Mouse (Mus musculus): ENCODE measurements at regions not wholly inside any gene's neighbourhood (a gene's known extent, or its start where the extent isn't known, plus 50 kb on each side); places are given as distances from the start of the nearest gene placed in this dataset.

- TF ChIP-seq CTCF (IDR thresholded peaks at IDR 0.05) = no peak
- TF ChIP-seq EP300 (IDR thresholded peaks at IDR 0.05; ENCODE audit: insufficient read depth, low read depth, low read length) = no peak
- TF ChIP-seq POLR2A (IDR thresholded peaks at IDR 0.05; ENCODE audit: insufficient read depth, low read depth, low read length) = no peak
Observed at GRCm38 (mm10) chr5:101376657-101377056, 288.1 kb downstream of the Nkx6-1 start.
